Mouse (Mus musculus): ENCODE measurements at regions not wholly inside any gene's neighbourhood (a gene's known extent, or its start where the extent isn't known, plus 50 kb on each side); places are given as distances from the start of the nearest gene placed in this dataset.

- TF ChIP-seq CTCF (IDR thresholded peaks at IDR 0.05; ENCODE audit: borderline replicate concordance, extremely low read depth, insufficient read depth, insufficient read length) (no peak), POLR2A (IDR thresholded peaks at IDR 0.05; ENCODE audit: borderline replicate concordance, extremely low read depth, insufficient read depth, insufficient read length, poor library complexity, severe bottlenecking) (no peak)
Observed at GRCm38 (mm10) chr7:145071996-145072790, 132.5 kb upstream of the Ccnd1 start.
